Mouse (Mus musculus) cerebellum, adult (tissue): Measurements from ENCODE around the gene Pcp4.
A peak's percentile ranks its signal among the peaks of the same experiment; 100 is the strongest.
"Not testable (repeated sequence)": the region's sequence is repeated elsewhere in the genome, so short reads cannot be mapped to it uniquely, and the experiment has no call there.

Source experiments
- ATAC-seq: cut with Nextera tagmentation; 2 replicates; pipeline ENCODE4 v1.9.2; 2017; ENCODE audit warnings: mild to moderate bottlenecking, moderate library complexity, mixed read lengths; ENCODE audit not compliant: insufficient number of reproducible peaks, low FRiP score, low TSS enrichment

Pcp4 gene

DNA sequence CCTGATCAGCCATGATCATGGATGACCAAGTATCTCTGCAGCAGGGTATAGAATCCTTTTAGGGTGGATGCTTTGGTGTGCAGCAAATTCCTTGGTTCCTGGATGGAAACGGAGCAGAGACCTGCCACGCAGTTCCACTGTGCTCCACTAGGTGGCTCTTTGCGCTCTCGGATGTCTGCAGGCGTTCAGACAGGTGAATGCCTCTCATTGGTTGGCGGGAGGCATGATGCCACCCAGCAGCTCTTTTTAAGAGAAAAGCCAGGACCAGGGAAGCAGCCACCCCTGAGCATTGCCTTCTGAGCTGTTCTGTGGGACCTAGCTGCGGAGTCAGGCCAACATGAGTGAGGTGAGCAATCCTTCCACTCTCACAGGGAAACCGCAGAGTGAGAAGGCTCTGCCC, at the start of gene Pcp4:
Gene Pcp4, plus strand, starts transcription at position 162 of the 400 bp plus-strand sequence.
- ATAC-seq: peak; percentile 86

DNA sequence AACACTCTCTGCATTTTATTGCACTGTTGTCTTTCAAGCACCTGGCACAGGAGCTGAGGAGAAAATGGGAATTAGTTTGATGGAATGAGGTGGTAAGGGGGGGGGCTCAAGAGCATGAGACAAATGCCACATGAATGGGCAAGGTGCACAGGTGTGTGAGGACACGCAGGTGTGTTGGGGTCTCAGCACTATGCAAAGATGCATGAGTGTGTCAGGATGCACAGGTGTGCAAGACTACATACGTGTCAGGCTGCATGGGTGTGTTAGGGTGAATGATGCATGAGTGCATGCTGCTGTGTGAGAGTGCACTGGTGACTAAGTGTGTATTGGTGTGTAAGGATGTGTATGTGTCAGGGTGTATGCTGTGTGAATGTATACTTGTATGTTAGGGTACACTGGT, 42.4 kb upstream of the Pcp4 start:
- ATAC-seq: no peak

DNA sequence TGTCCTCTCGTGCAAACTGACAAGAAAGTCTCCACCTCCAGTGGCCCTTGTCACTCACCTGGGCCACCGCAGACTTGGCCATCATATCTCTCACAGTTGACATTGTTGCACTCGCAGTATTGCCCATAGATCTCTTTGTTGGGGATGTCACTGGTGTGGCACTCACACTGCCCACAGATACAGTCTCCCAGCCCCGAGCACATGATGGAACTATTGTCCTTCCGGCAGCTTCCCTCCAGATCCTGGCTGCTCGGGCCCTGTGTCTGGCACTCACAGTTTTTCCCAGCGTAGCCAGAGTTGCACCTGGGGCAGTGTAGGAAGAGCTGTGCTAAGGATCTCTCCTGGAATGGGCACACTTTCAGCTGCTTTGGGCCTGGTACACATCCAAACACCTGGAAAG, 40.7 kb upstream of the Pcp4 start:
- no peak for ATAC-seq

DNA sequence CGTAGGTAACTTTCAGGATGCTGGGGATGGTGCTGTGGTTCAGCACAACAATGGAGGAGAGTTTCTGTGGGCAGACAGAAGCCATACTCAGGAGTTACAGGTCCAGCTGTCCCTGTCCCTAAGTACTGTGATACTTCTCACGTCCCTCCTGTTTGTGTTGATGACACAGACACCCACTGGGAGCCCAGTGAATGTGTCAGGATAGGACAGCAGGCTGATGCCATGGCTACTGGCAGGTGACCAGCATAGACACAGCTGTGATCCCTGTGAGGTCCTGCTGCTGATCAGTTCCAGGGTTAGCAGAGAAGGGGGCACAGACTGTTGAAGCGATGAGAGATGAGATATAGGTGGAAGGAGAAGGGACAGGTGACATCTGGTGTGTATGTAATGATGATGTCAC, 38.4 kb upstream of the Pcp4 start:
- ATAC-seq: no peak

DNA sequence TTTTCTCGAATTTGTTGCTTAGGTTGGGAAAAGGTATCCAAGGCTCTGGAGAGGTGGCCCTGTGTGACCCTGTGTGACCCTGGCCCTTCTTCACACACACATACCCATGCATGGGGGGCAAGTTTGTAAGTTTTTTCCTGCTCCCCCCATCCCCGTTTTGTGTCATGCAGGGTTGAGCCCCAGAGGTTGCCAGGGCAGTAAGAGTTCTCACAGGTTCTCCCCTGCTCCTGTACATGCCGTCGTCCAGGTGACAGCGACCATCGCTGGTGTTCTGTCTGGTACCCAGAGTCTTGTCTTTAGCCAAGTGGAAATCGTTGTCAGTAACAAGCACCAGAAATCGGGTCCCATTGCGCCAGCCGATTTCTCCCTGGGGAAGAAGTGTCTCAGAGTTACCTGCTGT, 34.1 kb upstream of the Pcp4 start:
- ATAC-seq: no peak

DNA sequence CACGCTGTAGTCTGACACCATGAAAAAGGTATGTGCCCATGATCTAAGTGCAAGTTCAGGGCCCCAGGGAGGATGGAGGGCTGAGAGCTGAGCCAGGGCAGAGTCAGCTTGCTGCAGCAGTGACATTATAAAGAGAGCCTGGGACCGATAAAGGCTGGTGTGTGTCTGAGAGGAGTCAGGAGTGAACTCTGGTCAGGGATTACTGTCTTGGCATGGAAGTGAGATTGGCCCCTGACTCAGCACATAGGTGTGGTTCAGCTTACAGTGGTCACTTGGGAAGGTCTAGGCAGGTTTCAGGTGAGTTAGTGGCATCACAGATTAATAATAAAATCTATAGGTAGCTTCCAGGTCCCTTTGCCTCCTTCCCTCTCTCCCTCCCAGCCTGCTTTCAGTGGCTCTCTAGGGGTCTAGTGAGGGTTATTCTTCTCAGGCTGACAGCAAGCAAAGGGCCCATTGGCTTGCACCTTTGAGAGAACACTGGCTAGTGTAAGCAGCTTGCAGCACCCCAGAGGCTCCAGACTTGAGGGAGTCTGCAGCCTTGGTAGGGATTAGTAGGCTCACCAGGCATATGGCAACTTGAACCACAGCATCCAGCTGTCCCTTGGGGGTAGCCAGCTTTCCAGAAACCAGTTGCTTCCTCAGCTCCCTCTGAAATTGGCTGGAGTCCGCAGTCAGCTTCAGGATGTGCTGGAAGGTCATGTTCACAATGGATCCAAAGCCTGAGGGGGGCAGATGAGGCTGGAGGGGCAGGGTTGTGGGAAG, 33.2 kb upstream of the Pcp4 start:
- ATAC-seq: no peak

DNA sequence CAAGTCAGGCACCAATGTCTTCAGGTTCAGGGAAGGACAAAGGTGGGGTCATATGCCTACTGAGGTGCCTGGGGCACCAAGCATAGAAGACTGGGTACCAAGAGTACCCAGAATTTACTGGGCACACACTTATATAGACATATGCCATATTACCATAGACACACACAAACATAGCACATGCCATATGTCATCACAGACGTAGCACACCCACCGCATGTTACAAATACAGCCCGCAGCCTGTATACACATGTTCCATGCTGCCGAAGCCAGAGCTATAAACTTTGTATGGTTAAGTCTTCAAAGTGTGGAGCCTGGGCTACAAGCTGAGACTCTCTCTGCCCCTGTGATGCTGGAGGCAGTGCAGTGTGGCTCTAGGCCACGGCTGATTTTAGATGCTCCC, 28.5 kb upstream of the Pcp4 start:
- ATAC-seq: no peak

DNA sequence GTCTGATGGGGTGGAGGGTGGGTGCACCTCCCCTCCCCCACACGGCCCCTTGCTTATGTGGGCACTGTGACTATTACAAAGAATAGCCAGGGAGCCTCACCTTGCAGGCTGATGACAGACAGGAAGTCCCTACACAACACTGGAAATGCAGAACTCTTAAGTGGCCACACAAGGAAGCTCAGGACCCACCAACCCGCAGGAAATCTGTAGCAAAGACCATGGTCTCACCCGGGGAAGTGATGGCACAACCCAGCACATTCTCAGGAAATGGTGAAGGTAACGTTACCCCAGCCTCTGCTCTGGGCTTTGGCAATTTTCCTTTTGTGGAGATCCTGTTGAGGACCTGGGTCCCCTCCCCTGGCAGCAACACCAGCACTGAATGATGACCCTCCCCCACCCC, 27.7 kb upstream of the Pcp4 start:
- ATAC-seq: no peak

DNA sequence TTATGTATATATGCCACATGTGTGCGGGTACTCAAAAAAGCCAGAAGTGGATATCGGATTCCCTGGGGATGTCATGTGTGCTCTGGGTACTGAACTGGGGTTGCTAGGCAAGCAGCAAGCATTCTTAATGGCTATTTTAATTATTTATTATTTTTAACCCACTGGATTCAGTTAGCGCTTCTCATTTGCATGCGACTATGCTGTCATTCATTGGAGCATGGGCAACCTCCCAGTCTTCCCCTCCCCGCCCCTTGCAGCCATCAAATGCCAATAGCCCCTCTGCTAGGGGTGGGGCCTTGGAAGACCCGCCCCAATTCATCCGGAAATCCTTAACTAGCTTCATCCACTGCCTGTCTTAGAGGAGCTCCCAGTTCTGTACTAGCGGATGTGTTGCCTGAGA, 26.5 kb upstream of the Pcp4 start:
- ATAC-seq: no peak

DNA sequence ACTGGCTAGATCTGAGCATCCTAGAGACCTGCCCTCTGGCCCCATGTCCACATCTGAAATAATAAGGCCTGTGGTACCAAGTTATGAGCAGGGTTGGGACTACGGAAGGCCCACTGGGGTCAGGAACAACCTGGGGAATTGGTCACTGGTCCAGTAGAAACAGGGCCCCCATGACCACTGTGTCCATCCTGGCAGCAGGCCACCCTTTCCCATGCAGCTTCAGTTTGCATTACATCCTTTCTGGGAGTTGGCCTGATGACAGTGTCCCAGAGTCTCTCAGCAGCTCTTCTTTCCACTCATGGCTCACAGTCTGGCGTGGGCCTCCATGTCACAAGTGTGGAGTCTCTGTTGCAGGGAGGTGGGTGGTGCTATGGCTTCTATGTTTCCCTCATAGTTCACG, 25.6 kb upstream of the Pcp4 start:
- ATAC-seq: no peak

DNA sequence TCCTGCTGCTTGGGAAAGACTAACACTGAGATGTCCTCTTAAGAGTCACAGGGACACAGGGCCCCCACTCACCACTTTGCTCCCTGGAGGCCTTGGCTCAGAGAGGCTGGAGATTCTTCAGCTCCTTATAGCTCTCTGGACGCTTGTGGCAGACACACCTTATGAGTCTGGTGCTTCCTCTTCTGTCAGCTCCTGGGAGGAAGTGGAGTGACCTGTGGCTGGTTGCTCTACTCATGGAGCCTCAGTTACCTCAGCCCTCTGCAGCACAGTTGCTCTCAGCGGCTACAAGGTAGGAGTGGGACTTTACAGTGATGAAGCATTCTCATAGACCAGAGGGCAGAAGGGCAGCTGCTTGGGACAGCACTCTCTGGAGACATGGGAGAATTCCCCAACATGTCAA, 23.9 kb upstream of the Pcp4 start, which contains the start of gene Itgb2l:
Gene Itgb2l, minus strand, starts transcription at position 152 of the 400 bp plus-strand sequence.
- ATAC-seq: no peak

DNA sequence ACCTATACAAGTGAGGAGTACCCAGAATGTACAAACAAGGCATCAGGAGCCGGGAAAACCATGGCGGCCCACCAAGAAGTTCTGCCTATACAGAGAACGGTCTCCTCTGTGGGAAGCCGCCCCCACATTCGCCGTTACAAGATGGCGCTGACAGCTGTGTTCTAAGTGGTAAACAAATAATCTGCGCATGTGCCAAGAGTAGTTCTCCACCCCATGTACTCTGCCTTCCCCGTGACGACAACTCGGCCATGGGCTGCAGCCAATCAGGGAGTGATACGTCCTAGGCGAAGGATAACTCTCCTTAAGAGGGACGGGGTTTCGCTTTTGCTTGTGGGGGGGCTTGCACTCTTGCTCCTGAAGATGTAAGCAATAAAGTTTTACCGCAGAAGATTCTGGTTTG, 16.5 kb upstream of the Pcp4 start:
- not testable (repeated sequence) for ATAC-seq

DNA sequence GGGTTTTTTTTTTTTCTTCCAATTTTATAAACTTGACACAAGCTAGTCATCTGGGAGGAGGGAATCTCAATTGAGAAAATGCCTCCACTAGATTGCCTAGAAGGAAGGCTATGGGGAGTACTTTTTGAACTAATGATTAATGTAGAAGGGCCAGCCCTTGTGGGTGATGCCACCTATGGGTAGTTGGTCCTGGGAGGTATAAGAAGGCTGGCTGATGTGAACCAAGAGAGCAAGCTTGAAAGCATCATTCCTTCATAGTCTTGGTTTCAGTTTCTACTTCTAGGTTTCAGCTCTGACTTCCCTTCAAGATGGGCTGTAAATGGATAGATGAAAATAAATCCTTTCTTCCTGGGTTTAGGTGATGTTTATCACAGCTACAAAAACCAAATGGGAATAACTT, 13.3 kb upstream of the Pcp4 start:
- no peak for ATAC-seq

DNA sequence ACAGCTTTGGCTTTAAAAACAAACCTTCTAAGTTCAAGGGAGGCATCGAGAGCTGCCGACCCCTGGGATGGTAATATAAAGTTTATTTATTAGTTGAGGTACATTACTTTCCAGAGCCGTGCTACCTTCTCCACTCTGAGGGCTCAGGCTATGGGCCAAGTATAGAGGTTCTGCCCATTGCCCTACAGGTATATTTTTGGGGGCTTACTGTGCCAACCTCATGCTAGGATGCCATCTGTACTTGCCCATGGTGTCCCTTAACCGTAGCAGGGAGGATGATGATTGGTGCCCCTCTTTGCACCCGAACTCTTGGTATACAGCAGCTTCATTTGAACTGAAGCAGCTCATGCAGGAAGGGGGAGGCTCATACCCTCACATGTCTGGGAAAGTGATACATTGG, 9.8 kb upstream of the Pcp4 start:
- 0 out of 2 replicates have a peak, but pooled peaks have one; percentile 37 for ATAC-seq

DNA sequence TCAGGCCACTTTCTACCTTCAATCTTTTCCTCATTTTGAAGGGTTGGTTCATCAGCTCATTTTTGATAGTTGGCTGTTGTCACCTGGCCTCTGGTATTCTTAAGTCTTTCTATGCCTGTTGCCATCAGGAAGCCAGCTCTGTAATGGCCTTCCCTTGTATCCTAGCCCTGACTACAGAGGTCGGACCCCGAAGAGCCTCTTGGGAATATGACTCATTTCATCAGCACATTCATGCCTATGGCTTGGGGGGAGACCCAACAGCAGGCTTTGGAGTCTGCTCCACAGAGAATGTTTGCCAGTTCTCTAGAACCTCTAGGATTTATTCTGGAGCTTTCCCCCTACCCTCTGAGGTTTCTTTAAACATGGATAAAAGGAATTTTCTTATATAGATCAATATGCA, 8.1 kb upstream of the Pcp4 start:
- ATAC-seq: no peak

DNA sequence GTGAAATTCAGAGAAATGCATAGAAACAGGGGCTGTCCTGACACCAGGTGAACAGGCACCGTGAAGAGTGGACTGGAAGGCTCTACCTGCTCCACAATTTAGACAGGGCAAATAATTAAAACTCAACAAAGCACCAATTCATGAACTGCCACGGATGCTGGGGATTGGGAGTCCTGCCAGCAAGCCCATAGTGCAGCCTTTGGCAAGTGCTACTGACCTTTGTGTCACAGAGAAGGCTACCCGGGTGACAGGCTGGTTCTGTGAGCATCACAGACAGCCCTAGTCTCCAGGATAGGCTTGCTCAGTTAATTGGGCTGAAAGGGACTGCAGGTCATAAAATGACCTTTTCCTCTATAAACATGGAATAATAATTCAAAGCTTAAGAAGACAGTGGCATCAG, 6.6 kb upstream of the Pcp4 start:
- no peak for ATAC-seq

DNA sequence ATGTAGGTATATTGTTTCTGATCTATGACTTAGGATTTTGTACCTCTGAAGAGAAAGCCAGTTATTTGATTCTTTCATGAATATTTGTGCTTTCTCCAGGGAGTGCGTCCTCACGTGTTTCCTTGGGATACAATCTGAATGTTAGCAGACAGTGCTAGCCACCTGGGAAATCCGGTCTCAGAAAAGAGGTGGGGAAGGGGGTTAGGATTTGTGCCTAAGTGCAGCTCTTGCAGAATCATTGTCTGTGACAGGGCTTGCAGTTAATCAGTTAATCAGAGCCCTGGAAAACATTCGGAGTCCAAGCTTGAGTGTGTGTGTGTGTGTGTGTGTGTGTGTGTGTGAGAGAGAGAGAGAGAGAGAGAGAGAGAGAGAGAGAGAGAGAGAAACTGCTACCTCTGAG, 605 bp downstream of the Pcp4 start:
- ATAC-seq: no peak

DNA sequence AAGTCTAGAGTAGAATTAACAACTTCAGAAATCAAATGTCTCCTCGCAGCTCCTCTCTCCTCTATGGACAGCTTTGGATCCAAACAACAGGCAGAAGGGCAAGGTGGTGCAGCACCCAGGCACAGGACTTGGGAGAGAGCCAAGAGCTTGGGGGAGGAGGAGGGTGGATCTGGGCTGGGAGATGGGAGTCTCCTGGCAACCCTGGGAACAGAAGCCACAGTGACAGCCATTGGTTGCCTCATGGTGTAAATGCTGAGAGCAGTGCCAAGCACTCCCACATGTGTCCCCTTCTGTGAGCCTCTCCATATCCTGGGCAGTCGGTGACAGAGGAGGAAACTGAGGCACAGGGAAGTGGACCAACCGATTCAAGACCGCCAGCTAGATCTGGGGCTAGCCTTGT, 1.3 kb downstream of the Pcp4 start:
- no peak for ATAC-seq

DNA sequence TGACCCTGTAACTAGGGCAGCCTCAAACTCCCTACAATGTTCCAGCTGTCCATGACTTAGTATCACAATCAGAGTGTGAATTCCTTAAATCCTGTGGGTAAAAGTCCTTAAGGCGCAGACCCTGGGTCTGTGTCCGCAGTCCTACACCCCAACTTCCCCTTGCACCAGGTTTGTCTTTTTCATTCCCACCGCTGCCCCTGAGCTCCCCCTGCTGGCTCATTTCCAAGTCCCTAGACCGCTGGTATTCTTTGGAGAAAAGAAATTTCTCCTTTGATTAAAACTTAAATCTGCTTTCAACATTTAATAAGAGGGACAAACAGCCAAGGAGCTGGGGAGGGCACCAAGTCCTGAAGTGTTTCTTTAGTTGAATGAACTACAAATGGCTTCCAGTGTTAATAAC, 2.2 kb downstream of the Pcp4 start:
- no peak for ATAC-seq

DNA sequence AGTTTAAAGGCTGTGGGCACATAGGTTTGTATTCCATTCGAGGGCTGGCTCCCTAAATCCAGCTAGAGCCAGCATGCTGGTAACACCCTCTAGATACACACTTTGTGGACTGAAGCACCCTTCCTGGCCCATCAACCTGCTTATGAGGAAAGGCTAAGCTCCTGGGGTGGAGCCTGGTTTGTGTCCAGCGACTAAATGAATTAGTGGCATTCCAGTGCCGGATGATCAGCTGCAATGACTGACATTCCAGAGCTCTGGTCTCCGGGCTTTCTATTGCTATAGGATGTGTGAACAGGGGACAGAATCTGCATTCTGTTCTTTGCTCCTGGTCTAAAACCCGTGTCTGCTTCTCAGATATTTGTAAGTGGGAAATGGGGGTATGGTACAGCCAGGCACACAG, 5.0 kb downstream of the Pcp4 start:
- ATAC-seq: no peak

DNA sequence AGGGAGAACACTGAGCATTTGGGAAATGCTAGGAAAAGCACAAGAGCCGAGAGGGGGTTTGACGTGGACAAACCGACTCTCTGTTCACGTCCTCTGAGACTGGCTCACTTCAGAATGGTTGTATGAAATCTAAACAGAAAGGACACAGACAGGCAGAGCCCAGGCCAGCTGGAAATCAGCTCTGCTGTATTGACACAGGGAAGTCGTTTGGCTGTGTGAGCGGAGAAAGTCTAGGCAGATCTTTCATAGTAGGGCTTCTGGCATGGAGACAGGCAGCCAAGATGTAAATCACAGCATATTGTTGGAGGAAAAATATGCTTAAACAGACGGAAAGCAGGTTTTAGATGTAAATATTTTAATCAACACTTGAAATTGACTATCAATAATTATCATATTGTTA, 5.4 kb downstream of the Pcp4 start:
- no peak for ATAC-seq

DNA sequence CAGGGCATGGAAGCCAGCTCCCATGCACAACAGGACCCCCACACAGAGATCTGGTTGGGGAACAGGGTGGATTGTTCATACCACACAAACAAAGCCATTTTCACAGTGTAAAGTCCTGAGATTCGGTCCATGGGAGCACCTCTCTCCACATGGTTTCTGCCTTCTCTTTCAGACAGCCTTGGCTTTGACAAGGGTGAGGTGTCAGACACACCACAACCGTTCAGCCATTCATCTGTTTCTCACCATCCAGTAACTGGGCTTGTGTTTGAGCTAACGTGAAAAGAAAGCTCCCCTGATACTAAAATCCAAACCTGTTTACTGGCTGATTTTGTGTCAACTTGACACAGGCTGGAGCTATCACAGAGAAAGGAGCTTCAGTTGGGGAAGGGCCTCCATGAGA, 6.8 kb downstream of the Pcp4 start:
- no peak for ATAC-seq

DNA sequence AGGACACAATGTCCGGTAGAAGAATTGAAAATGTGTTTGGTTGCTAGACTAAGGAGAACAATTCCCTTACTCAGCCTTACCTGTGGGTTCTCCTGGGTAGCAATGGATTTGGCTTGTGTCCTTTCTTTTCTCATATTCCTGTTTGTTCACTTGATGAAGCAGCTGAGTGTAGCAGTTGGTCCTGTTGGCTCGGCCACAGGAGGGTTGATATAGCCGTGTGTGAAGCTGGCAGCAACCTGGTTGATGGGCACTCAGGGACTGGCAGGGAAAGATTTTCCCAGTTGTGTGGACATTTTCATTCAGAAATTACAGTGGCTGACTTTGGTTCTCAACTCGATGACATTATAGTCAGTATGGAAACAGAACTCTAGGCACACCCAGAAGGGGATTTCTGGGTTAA, 14.4 kb downstream of the Pcp4 start:
- ATAC-seq: no peak
